Mouse (Mus musculus) left cerebral cortex, adult 9 months (tissue): ENCODE measurements around the gene Eme1.
A peak's percentile ranks its signal among the peaks of the same experiment; 100 is the strongest.
"Not testable (repeated sequence)": the region's sequence is repeated elsewhere in the genome, so short reads cannot be mapped to it uniquely, and the experiment has no call there.

Experiments used
- DNase-seq, 2 experiments: peaks; one replicate each; pipeline ENCODE4 v3.0.0; 2022; ENCODE audit warnings: low spot score in 2 of 2

Gene Eme1

GRCm38 (mm10) chr11:94653663-94654436, at the start of gene Eme1, which contains the start of gene Mrpl27:
Gene Eme1, minus strand, starts transcription at chr11:94653964.
Gene Mrpl27, plus strand, starts transcription at chr11:94653767.
- DNase-seq: peak; percentile 67 to 90

GRCm38 (mm10) chr11:94702216-94702610, 48.4 kb upstream of the Eme1 start:
- DNase-seq: no peak

DNA sequence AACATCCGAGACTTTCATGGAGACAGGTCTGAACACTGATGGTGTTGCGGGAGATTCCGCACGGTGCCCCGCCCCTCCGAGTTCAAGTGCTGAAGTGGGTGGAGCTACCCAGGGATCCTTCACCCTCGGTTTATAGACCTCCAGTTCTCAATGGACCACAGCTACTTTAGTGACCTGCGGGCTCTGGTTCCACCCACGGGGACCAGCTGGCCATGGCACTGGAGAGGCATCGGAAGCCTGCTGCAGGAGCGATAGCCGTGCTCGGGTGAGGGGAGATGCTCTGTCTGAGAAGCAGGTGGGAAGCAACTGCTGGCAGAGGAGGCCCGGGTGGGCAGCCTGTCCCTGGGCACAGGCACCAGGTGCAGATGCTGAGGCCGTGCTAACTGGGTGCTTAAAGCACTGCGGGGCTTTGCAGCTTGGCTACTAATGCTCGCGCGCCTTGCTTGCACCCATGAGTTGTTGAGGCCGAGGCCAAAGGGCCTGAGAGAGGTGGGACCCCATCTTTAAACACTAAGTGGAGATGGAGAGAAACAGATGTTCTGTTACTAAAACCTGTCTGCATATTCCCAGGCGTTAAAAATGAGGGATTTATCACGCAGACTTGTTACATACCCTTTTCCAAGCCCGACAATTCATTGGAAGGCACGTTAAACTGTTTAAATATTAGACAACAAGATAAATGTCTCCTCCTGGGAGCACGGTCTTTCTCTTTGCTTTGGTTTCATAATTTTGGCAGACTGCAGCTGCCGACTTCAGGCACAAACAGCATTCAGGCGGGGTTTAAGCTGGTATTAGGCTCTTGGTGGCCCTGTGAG, 47.8 kb upstream of the Eme1 start:
- no peak for DNase-seq

- DNase-seq: no peak
Observed at GRCm38 (mm10) chr11:94699399-94699798, 45.6 kb upstream of the Eme1 start.

DNA sequence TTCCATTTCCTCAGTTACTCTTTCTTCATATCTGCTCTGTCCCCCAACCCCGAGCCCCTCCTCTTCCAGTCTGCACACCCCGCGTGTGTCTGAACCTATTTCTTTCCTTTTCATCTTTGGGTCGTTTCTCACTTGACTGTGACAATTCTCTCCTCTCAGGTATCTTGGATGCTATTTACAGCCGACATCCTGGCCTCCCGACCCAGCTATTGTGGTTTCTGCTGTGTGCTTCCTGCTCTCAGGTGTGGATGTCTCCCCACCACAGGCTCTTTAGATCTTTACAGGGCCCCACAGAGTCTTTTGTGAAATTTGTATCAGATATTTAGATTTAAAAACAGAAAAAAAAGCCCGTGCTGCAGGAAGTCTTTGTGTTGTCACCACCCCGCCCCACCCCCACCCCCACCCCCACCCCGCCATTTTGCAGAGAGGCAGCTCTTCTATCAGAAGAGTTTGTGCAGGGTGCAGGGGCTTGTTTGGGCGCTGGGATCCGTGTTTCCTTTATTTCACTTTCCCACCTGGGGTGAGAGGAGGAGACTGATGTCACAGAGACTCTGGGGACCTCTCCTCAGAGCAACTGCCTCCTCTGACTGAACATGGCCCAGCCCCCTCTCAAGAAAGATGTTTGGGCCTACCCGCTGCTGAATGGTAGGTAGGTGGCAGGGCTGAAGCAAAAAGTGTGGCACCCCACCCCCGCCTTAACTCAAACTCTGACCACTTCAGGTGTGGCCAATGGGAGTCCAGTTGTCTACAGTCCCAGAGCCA, 44.1 kb upstream of the Eme1 start:
- DNase-seq: no peak

GRCm38 (mm10) chr11:94697140-94697539, 43.4 kb upstream of the Eme1 start:
- no peak for DNase-seq

DNA sequence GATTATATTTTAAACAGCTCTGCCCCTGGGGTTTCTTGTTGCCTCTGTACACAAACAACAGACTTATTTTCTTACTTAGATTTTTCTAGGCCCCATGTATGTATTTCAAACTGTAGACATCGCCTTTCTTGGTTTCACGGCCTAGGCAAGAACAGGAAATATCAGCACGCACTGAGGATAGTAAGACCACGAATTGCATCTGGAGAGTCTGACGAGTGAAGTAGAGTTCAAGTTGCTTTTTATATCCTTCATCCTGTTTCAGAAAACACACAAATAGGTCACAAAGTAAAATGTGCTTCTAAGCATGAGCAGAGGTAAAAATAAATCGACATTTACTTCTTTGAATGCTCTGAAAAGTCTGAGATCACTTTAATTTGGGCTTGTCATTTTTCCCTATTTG, 41.7 kb upstream of the Eme1 start:
- no peak for DNase-seq

DNA sequence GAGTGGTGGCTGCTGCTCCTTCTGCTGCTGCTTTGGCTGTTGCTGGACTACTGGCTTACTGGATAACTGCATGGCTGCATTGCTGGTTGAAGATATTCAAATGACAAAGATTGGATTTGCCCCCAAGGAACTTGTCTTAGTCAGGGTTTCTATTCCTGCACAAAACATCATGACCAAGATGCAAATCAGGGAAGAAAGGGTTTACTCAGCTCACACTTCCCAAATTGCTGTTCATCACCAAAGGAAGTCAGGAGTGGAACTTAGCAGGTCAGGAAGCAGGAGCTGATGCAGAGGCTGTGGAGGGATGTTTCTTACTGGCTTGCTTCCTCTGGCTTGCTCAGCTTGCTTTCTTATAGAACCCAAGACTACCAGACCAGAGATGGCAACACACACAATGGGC, 38.7 kb upstream of the Eme1 start:
- not testable (repeated sequence) for DNase-seq

DNA sequence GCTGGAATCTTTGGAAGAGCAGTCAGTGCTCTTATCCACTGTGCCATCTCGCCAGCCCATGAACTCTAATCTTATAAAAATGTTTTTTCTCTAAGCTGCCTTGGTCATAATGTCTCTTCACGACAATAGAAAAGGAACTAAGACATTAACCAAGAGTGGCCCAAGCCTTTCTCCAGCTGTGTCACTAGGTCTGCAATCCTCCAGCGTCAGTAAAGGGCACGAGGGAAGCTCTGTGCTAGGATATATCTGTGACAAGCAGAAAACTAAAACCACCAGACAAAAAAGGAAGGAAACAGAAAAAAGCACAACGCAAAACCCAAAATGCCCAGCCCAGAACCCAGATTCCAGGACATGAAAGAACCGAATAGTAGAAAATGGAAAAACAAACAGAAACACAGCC, 33.4 kb upstream of the Eme1 start:
- no peak for DNase-seq

- DNase-seq: no peak
Observed at GRCm38 (mm10) chr11:94682427-94682826, 28.7 kb upstream of the Eme1 start.

GRCm38 (mm10) chr11:94681640-94682039, 27.9 kb upstream of the Eme1 start:
- DNase-seq: no peak

DNA sequence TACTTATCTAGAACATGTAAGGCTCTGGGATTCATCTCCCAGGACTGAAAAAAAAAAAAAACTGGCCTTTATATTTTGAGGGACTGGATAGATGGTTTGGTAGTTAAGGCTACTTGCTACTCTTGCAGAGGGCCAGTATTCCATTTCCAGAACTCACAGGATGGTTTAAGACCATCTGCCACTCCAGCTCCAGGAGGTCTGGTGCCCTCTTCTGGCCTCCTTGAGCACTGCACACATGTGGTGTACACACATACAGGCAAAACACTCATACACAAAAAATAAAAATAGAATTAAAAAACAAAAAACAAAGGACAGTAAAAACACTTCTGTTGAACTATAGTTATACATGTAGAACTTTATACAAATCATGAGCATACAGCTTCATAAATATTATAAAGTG, 26.9 kb upstream of the Eme1 start:
- no peak for DNase-seq

- no peak for DNase-seq
Observed at GRCm38 (mm10) chr11:94677607-94678145, 23.9 kb upstream of the Eme1 start.

- DNase-seq: peak; percentile 65 to 84
Observed at GRCm38 (mm10) chr11:94676754-94677606, 23.2 kb upstream of the Eme1 start, which contains the start of gene Xylt2. Gene Xylt2, minus strand, starts transcription at chr11:94677515.

DNA sequence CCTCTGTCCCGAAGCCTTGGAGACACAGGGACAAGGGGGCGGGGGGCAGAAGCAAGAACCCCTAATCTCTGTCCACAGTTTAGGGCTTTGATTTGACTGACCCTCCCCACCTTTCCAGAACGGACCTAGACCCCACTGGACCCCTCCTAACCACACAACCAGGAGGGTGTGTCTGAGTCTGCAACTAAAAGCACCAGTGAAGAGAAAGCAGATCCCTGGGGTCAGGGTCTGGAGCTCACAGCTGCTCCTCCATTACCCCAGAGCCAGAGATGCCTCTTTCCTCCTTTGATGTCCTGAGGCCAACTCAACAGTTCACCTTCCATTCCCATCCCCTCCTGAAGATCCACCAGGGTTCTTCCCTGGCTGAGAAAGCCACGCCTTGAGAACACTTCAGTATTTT, 22.5 kb upstream of the Eme1 start:
- DNase-seq: no peak

- DNase-seq: no peak
Observed at GRCm38 (mm10) chr11:94675446-94675845, 21.7 kb upstream of the Eme1 start.

GRCm38 (mm10) chr11:94674984-94675383, 21.2 kb upstream of the Eme1 start:
- no peak for DNase-seq

DNA sequence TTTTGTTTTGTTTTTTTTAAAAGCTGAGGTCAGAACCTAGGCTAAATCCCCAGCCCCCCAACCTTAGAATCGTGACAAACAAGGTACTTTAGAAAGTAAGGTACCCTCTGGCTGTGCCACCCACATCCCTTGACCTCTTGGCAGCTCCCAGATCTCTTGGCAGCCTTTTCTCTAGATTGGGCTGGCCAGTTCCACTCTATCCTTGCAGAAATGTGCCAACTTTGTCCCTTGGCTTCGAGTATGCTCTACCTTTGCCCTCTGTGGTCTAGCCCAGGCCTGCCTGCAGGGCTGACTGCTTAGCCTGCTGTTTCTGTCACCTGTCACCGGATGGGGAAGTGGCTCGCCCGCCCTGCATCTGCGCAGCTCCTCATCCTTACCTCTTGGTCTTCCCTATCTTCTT, 11.5 kb upstream of the Eme1 start:
- no peak for DNase-seq

GRCm38 (mm10) chr11:94661344-94661743, 7.6 kb upstream of the Eme1 start:
- no peak for DNase-seq

DNA sequence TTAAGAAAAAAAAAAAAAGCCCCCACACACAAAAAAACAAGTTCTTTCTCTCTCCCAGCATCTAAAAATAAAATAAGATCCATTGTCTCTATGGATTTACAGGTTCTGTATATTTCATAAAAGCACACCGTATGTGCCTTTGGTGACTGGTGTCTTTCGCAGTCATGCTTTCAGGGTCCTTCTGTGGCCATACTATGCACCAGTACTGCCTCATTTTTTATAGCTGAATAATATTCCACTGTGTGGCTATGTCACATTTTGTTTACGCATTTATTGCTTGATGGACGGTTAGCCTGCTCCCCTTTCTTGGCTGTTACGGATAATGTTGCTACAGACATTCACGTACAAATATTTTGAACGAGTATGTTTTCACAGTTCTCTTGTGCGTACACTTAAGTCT, 791 bp downstream of the Eme1 start:
- no peak for DNase-seq

GRCm38 (mm10) chr11:94651241-94651640, 2.5 kb downstream of the Eme1 start:
- not testable (repeated sequence) for DNase-seq
